Mouse (Mus musculus) left cerebral cortex, postnatal 4 days (tissue): ENCODE measurements at regions not wholly inside any gene's neighbourhood (a gene's known extent, or its start where the extent isn't known, plus 50 kb on each side); places are given as distances from the start of the nearest gene placed in this dataset.

Experiments used
- DNase-seq: peaks from one replicate; pipeline ENCODE4 v3.0.0-alpha.2; 2022
- intact Hi-C: fragments of 180-260 bp; cut with DNase I; formaldehyde crosslinking; loops from one replicate; pipeline ENCODE4 v1.15.1; 2025

GRCm38 (mm10) chr1:63856366-63856765, 87.3 kb upstream of the 4933402D24Rik start:
- intact Hi-C loops: no loop called here
- DNase-seq: no peak

- intact Hi-C loops: no loop called here
- DNase-seq: peak; percentile 3
These were observed 85.7 kb upstream of the 4933402D24Rik start for GRCm38 (mm10) chr1:63854794-63855193.

GRCm38 (mm10) chr1:63851476-63852094, 82.5 kb upstream of the 4933402D24Rik start:
- intact Hi-C loops: no loop called here
- no peak for DNase-seq

GRCm38 (mm10) chr1:63850262-63850661, 81.2 kb upstream of the 4933402D24Rik start:
- DNase-seq: no peak
- intact Hi-C loops: no loop called here

GRCm38 (mm10) chr1:63828174-63828844, 59.2 kb upstream of the 4933402D24Rik start:
- DNase-seq: no peak

GRCm38 (mm10) chr1:63820614-63821270, 51.7 kb upstream of the 4933402D24Rik start:
- no peak for DNase-seq
- intact Hi-C loops: no loop called here

More at GRCm38 (mm10) chr1:63828174-63828844, 59.2 kb upstream of the 4933402D24Rik start:
- intact Hi-C loops: no loop called here

- DNase-seq: no peak
- intact Hi-C loops: no loop called here
These were observed 50.6 kb upstream of the 4933402D24Rik start for GRCm38 (mm10) chr1:63819536-63820254.
